34 mouse cellular contexts compared by ENCODE assay signal in genomic region chr9:7571162-7571561, GRCm38 (mm10). TPM values are rescaled to one million over a fixed set of nuclear protein-coding genes. Genes with fewer than 3 reads are reported as not detected.
DNase-seq lines count a peak whose midpoint lies in the region; ATAC-seq and TF ChIP-seq lines count a peak whose summit lies in the region.
"Had no signal": no experiment of that assay in that cellular context is flagged by ENCODE, and none has a peak within 500 bp of the region (broad histone marks: within the 10 kb centered on the region; RNA-seq: fewer than 3 reads in every experiment).

Gene Mmp27, plus strand, starts transcription at chr9:7571396.

- TF ChIP-seq POLR2A in bone marrow macrophage, adult 2 months (IDR thresholded peaks at IDR 0.05; ENCODE audit: borderline replicate concordance, low read depth, low read length): no peak

- H3K4me1 ChIP-seq in lung, postnatal 0 days (ENCODE audit: insufficient read depth, low read depth, low read length): peaks cover 11% of the 10 kb centered on the region; the same call in 1 of the 2 replicates
- H3K4me1 ChIP-seq in bone marrow macrophage, adult 2 months (ENCODE audit: control insufficient read depth, insufficient read depth, low read length): peaks cover 54% of the 10 kb centered on the region
- H3K4me1 ChIP-seq in kidney, embryonic 14.5 days (ENCODE audit: control insufficient read depth, insufficient read depth, low read length): no peaks in the 10 kb centered on the region
- H3K4me1 ChIP-seq: embryonic facial prominence, embryonic 12.5 days; forebrain, embryonic 13.5 days; heart, embryonic 10.5 days; neural tube, embryonic 12.5 days; stomach, embryonic 15.5 days had no signal

- no peak within 1 kb of the TSS for H3K9ac ChIP-seq in lung, postnatal 0 days (replicated peaks; ENCODE audit: low read depth)
- no peak within 1 kb of the TSS for H3K9ac ChIP-seq in kidney, embryonic 14.5 days (ENCODE audit: low read depth, low read length)
- H3K9ac ChIP-seq: embryonic facial prominence, embryonic 12.5 days; forebrain, embryonic 13.5 days; limb, embryonic 12.5 days; lung, embryonic 14.5 days; neural tube, embryonic 12.5 days; stomach, embryonic 15.5 days had no signal

- ATAC-seq in lung, postnatal 0 days: no peak
- ATAC-seq in kidney, embryonic 14.5 days (ENCODE audit: low FRiP score, low TSS enrichment): no peak
- ATAC-seq: CD4-positive, CD25-positive, alpha-beta regulatory T cell, adult 4 months; forebrain, embryonic 13.5 days; hindbrain, postnatal 0 days; intestine, embryonic 16.5 days; Patski had no signal

- no peak for DNase-seq in gastrocnemius, adult 2 months
- DNase-seq in gastrocnemius, postnatal 36 days: no peak
- DNase-seq in lung, postnatal 0 days (ENCODE audit: low spot score): peak; percentile 46
- no peak for DNase-seq in lung, postnatal 14 days
- DNase-seq in frontal cortex, adult 2 months (ENCODE audit: extremely low spot score in 1 of 2, low spot score in 1 of 2): no peak
- DNase-seq: adrenal gland, postnatal 36 days; cerebellum, adult 11-12 months; cerebellum, postnatal 14 days; gastrocnemius, postnatal 14 days; kidney, adult 9 months; kidney, postnatal 36 days; layer of hippocampus, postnatal 36 days; lung, embryonic 14.5 days; midbrain, embryonic 14.5 days; right cerebral cortex, postnatal 14 days; thymus, postnatal 25 days had no signal

- 37% methylated on average over 4 of the region's 4 CpGs for WGBS in lung, postnatal 0 days
- 28% methylated on average over 4 of the region's 4 CpGs for WGBS in macrophage (ENCODE audit: missing documents)
- WGBS in kidney, embryonic 14.5 days: 44% methylated on average over 4 of the region's 4 CpGs

- TF ChIP-seq EP300 in lung, postnatal 0 days (IDR thresholded peaks at IDR 0.05): 0 out of 2 replicates have a peak, but pooled peaks have one; percentile 20

- H3K27me3 ChIP-seq in lung, postnatal 0 days (replicated peaks; ENCODE audit: insufficient read depth, low read length): no peaks in the 10 kb centered on the region
- H3K27me3 ChIP-seq in kidney, embryonic 14.5 days (ENCODE audit: control insufficient read depth, insufficient read depth, low read length): no peaks in the 10 kb centered on the region
- H3K27me3 ChIP-seq: embryonic facial prominence, embryonic 12.5 days; forebrain, embryonic 13.5 days; limb, embryonic 12.5 days; neural tube, embryonic 12.5 days; Patski; stomach, embryonic 15.5 days had no signal

- no peaks in the 10 kb centered on the region for H3K9me3 ChIP-seq in lung, postnatal 0 days (ENCODE audit: low read length)
- H3K9me3 ChIP-seq in kidney, embryonic 14.5 days (ENCODE audit: control insufficient read depth, low read length): no peaks in the 10 kb centered on the region
- H3K9me3 ChIP-seq: embryonic facial prominence, embryonic 12.5 days; forebrain, embryonic 13.5 days; heart, embryonic 10.5 days; limb, embryonic 12.5 days; neural tube, embryonic 12.5 days; stomach, embryonic 15.5 days had no signal

- no peak within 1 kb of the TSS for H3K4me2 ChIP-seq in lung, postnatal 0 days (replicated peaks; ENCODE audit: low read depth, low read length)
- H3K4me2 ChIP-seq in kidney, embryonic 14.5 days (replicated peaks; ENCODE audit: low read depth, low read length): no peak within 1 kb of the TSS
- H3K4me2 ChIP-seq: embryonic facial prominence, embryonic 12.5 days; forebrain, embryonic 13.5 days; limb, embryonic 12.5 days; lung, embryonic 14.5 days; neural tube, embryonic 12.5 days; stomach, embryonic 15.5 days had no signal

- no peaks in the 10 kb centered on the region; the same call in 1 of the 2 replicates for H3K79me2 ChIP-seq in macrophage (ENCODE audit: inconsistent target)

- TF ChIP-seq CTCF in gastrocnemius, adult 2 months (IDR thresholded peaks at IDR 0.05): no peak
- TF ChIP-seq CTCF in lung, postnatal 0 days (IDR thresholded peaks at IDR 0.05): no peak
- TF ChIP-seq CTCF in bone marrow macrophage, adult 2 months (IDR thresholded peaks at IDR 0.05; ENCODE audit: low read depth, low read length): no peak

- no peaks in the 10 kb centered on the region for H3K36me3 ChIP-seq in lung, postnatal 0 days (ENCODE audit: insufficient read depth, low read length)
- H3K36me3 ChIP-seq in macrophage (ENCODE audit: inconsistent target): no peaks in the 10 kb centered on the region
- no peaks in the 10 kb centered on the region for H3K36me3 ChIP-seq in kidney, embryonic 14.5 days (ENCODE audit: control insufficient read depth, insufficient read depth, low read length)
- H3K36me3 ChIP-seq: embryonic facial prominence, embryonic 12.5 days; heart, embryonic 10.5 days; limb, embryonic 12.5 days; neural tube, embryonic 12.5 days; stomach, embryonic 15.5 days had no signal

- H3K4me3 ChIP-seq in gastrocnemius, adult 2 months: no peak within 1 kb of the TSS
- no peak within 1 kb of the TSS for H3K4me3 ChIP-seq in lung, postnatal 0 days (ENCODE audit: low read depth, low read length)
- H3K4me3 ChIP-seq in bone marrow macrophage, adult 2 months (ENCODE audit: insufficient read depth, low read length): peak within 1 kb of the TSS; percentile 18; the same call in 1 of the 2 replicates
- H3K4me3 ChIP-seq in macrophage (ENCODE audit: inconsistent target): peak within 1 kb of the TSS; percentile 28
- H3K4me3 ChIP-seq in kidney, embryonic 14.5 days (ENCODE audit: low read length): no peak within 1 kb of the TSS
- H3K4me3 ChIP-seq: embryonic facial prominence, embryonic 12.5 days; erythroblast, embryonic 14.5 days; forebrain, embryonic 13.5 days; heart, embryonic 10.5 days; limb, embryonic 12.5 days; neural tube, embryonic 12.5 days; stomach, embryonic 15.5 days had no signal

- intact Hi-C loops in gastrocnemius, adult 2 months (cut with DNase I): no loop called here
- intact Hi-C loops in gastrocnemius, postnatal 36 days (cut with DNase I): no loop called here

- H3K27ac ChIP-seq in gastrocnemius, adult 2 months: peak within 1 kb of the TSS; percentile 70
- H3K27ac ChIP-seq in lung, postnatal 0 days (ENCODE audit: low read length): 0 out of 2 replicates have a peak within 1 kb of the TSS, but pooled peaks have one; percentile 14
- peak within 1 kb of the TSS; percentile 97 for H3K27ac ChIP-seq in bone marrow macrophage, adult 2 months (ENCODE audit: insufficient read depth, low read depth, low read length)
- H3K27ac ChIP-seq in macrophage: peak within 1 kb of the TSS; percentile 97
- no peak within 1 kb of the TSS for H3K27ac ChIP-seq in kidney, embryonic 14.5 days (ENCODE audit: low read depth, low read length)
- H3K27ac ChIP-seq: embryonic facial prominence, embryonic 12.5 days; forebrain, embryonic 13.5 days; heart, embryonic 10.5 days; hindbrain, postnatal 0 days; limb, embryonic 12.5 days; neural tube, embryonic 12.5 days; stomach, embryonic 15.5 days had no signal

RNA-seq across cellular contexts. Expression of gene Mmp27, which starts in this region (rescaled TPM):
- total RNA-seq in gastrocnemius, adult 2 months (2021): under 1 TPM in 1 of 2 experiments, not detected in 1; 0.20 TPM
- under 1 TPM; 0.25 to 0.28 TPM for total RNA-seq in gastrocnemius, postnatal 36 days (2021)
- 0.10 and 0.14 TPM in 2 replicates for polyA plus RNA-seq in lung, postnatal 0 days (2015; fragmentation: Nextera tagmentation; extraction: Ambion mirVana)
- 18.2 and 19.3 TPM in 2 replicates for polyA plus RNA-seq in bone marrow macrophage, adult 2 months (2012; ENCODE audit: insufficient read depth, insufficient read length, missing spikeins)
- total RNA-seq in macrophage (2018; cell fraction: chromatin; rRNA removed): 100 to 1,000 TPM in 11 of 26 experiments, 10 to 100 TPM in 15; 23.0 to 210 (median 74.0) TPM
- total RNA-seq in macrophage (2018; cell fraction: cytosol; rRNA removed): 10 to 100 TPM in 25 of 26 experiments, 1 to 10 TPM in 1; 9.4 to 80.0 (median 38.5) TPM
- total RNA-seq in macrophage (2018; cell fraction: nucleus; rRNA removed): 100 to 1,000 TPM in 12 of 26 experiments, 10 to 100 TPM in 14; 25.8 to 264 (median 84.3) TPM
- 61.4 to 88.0 TPM (median 78.8 TPM) in 3 replicates for polyA plus RNA-seq in macrophage (2018)
- not detected in 2 replicates for polyA plus RNA-seq in kidney, embryonic 14.5 days (2014; fragmentation: Nextera tagmentation; extraction: Ambion mirVana)
- not detected in 2 replicates for polyA plus RNA-seq in frontal cortex, adult 2 months (2012; rRNA removed)
- total RNA-seq: hematopoietic stem cell, adult 5-6 weeks; hindbrain, postnatal 0 days; layer of hippocampus, adult 8-10 months; layer of hippocampus, postnatal 36 days; left cerebral cortex, postnatal 14 days had no signal
- polyA plus RNA-seq: embryonic facial prominence, embryonic 12.5 days; erythroblast, embryonic 14.5 days; forebrain, embryonic 13.5 days; heart, embryonic 10.5 days; heart, postnatal 0 days; hindbrain, postnatal 0 days; intestine, embryonic 16.5 days; limb, embryonic 12.5 days; lung, embryonic 14.5 days; midbrain, embryonic 14.5 days; neural tube, embryonic 12.5 days had no signal

Comparison
In these comparisons a context has a peak if more than half of its experiments do, and no peak if none do; other contexts are left out.
1. RNA of gene Mmp27 (polyA plus RNA-seq): 61.4 to 88.0 TPM in macrophage and 18.2 to 19.3 TPM in bone marrow macrophage, adult 2 months; 0.10 to 0.14 TPM in lung, postnatal 0 days, not detected in kidney, embryonic 14.5 days and not detected in frontal cortex, adult 2 months; every median in the first group is over 10 times any median in the second.
2. Peak in DNase-seq and H3K27ac ChIP-seq in lung, postnatal 0 days; RNA of the gene not detected or under 1 TPM.
3. H3K4me3 ChIP-seq: peak in bone marrow macrophage, adult 2 months (single experiment) and macrophage (single experiment); none in gastrocnemius, adult 2 months (single experiment), lung, postnatal 0 days (single experiment) and kidney, embryonic 14.5 days (single experiment).